Mouse (Mus musculus) megakaryocyte, adult 5-6 weeks (primary cell): ENCODE measurements around the gene Cltc. TPM values are rescaled to one million over a fixed set of nuclear protein-coding genes. Genes with fewer than 3 reads are reported as not detected.

Experiments used
- ATAC-seq: 2 replicates; pipeline ENCODE4 v1.8.0; 2016; ENCODE audit warnings: mild to moderate bottlenecking, inconsistent platforms; ENCODE audit not compliant: poor library complexity, severe bottlenecking
- total RNA-seq, 2 experiments: library from RNA; stranded (forward) in 1 of 2; stranded (reverse) in 1 of 2; fragments of 153-499, 151-499 nt in 1 of 2; fragments of 221-1000, 200-1000 nt in 1 of 2; gene quantifications; 2 replicates each; pipeline versions ENCODE4 v1.2.3 to v1.2.4; 2015 to 2017

Gene Cltc
- total RNA-seq, 2 experiments from 2014 or later = 184 to 311 TPM

DNA sequence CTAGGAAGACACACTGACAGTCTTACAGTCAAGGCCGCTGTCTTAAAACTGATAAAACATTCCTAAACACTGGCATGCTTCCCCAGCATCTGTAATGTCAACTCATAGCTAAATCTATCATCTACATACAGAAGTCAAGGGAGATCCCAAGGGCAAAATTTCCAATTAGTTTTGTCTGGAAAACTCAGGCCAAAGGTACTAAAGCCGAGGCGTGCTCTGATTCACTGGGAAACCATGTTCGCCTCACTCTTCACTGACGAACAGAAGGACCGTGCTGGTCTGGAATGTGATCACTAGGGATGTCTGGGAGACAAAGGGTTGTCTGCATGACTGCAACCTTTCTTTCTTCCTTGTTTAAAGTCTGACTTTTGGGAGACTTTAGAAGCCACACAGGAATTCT, 106.7 kb downstream of the Cltc start:
- no peak for ATAC-seq

GRCm38 (mm10) chr11:86649542-86649941, 107.8 kb downstream of the Cltc start:
- no peak for ATAC-seq

- ATAC-seq = no peak
These were observed 109.5 kb downstream of the Cltc start for GRCm38 (mm10) chr11:86647706-86648447.

DNA sequence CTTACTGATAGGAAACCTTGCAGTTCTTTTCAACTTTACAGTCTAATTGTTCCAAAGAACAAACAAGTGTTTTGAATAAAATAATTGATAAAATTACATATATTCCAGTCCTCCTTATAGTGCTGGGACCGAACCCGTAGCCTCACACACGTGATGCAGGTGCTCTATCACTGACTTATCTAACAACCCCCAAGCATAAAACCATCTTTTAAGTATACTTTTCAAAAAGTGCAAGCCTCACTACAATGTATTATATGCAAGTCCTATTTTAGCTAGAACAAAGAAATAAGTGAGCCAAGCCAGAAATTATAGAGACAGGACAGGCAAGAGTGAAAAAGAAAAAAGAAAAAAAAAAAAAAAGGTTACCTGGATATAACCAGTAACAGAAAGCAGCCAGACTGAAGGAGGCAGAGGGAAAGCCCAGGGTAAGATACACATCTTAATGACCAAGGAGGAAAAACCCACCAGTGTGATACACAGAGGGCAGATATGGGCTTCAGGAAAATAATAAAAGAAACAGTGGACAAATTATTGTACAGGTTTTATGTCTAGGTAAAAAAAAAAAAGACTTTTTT, 110.4 kb downstream of the Cltc start:
- ATAC-seq = no peak

DNA sequence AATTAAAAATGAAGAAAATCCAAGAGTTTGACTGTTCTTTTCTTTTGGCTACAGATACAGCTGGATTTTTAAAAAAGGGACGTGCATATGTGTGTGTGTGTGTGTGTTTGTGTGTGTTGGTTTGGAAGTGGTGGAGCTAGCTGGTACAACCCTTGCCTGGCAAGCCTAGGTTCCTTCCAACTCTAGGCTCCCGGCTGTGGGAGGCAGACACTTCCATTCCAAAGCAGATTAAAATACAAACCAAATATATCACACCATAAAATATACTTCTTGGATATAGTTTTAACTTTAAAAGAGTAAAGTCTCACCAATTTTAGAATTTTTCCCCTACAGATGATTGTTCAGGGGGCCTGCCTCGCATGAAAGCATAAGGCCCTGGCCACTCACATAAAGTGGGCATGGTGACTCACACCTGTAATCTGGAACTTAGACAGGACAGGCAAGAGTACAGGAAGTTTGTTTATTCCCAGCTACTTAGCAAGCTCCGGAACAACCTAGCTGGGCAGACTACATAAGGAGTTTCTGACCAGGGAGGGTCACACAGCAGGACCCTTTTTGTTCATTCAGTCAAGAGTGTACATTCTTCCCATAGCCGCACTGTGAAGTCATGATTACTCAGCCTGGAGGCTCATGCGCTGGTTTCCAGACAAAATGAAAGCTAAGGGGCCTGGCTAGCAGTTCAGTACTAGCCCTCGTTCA, 111.1 kb downstream of the Cltc start:
- no peak for ATAC-seq

DNA sequence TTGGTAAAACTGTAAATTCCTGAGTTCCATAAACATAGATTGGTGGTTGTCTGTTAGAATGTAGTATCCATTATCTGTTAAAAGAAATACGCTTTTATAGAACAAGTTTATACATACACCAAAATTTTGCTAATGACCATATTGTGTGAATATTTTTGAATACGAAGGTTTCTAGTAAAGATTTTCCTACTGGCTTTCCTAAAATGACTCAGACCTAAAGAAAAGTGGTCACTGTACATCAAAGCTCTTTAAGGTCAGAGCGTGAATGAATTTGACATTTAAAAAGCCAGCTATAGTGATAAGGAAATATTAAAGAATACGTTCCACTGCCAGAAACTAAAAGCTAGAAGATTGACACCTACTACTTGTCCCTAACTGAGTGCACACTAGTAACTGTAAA, 112.8 kb downstream of the Cltc start:
- ATAC-seq = no peak

Other genes starting within 250 kb of the Cltc start
- gene Rps6kb1, start 212.8 kb downstream of the Cltc start, total RNA-seq (2015) = 30.4 and 38.4 TPM in 2 replicates
- gene Rps6kb1, start 212.8 kb downstream of the Cltc start, total RNA-seq (2017) = 29.9 and 35.4 TPM in 2 replicates
- gene Tubd1, start 212.6 kb downstream of the Cltc start, total RNA-seq (2015) = 7.8 and 9.6 TPM in 2 replicates
- 5.4 and 5.5 TPM in 2 replicates for gene Tubd1, start 212.6 kb downstream of the Cltc start, total RNA-seq (2017)
- 172 and 215 TPM in 2 replicates for gene Vmp1, start 73.7 kb downstream of the Cltc start, total RNA-seq (2015)
- 137 and 163 TPM in 2 replicates for gene Vmp1, start 73.7 kb downstream of the Cltc start, total RNA-seq (2017)
- gene Ptrh2, start 73.6 kb downstream of the Cltc start, total RNA-seq (2015) = 11.8 and 12.2 TPM in 2 replicates
- 12.9 and 14.6 TPM in 2 replicates for gene Ptrh2, start 73.6 kb downstream of the Cltc start, total RNA-seq (2017)
- gene Dhx40, start 50.2 kb upstream of the Cltc start, total RNA-seq (2015) = 36.4 and 38.1 TPM in 2 replicates
- gene Dhx40, start 50.2 kb upstream of the Cltc start, total RNA-seq (2017) = 42.5 and 42.8 TPM in 2 replicates
- gene Ypel2, start 236.1 kb upstream of the Cltc start, total RNA-seq (2015) = 6.7 and 7.5 TPM in 2 replicates
- gene Ypel2, start 236.1 kb upstream of the Cltc start, total RNA-seq (2017) = 5.6 and 6.9 TPM in 2 replicates